Mouse (Mus musculus) cortical plate, adult 2 months (tissue): ENCODE measurements around the gene Cks1brt. TPM values are rescaled to one million over a fixed set of nuclear protein-coding genes. Genes with fewer than 3 reads are reported as not detected.
"Not testable (repeated sequence)": the region's sequence is repeated elsewhere in the genome, so short reads cannot be mapped to it uniquely, and the experiment has no call there.

Experiments
- H3K27ac ChIP-seq: fragments of 200-500 bp; 2 replicates; pipeline ENCODE4 v1.5.1; 2012; ENCODE audit warnings: low read length, control low read depth, inconsistent platforms; ENCODE audit not compliant: insufficient read depth
- H3K4me1 ChIP-seq: fragments of 200-500 bp; 2 replicates; pipeline ENCODE4 v1.6.1; 2011; ENCODE audit warnings: low read length; ENCODE audit not compliant: control insufficient read depth, insufficient read depth
- H3K4me3 ChIP-seq: fragments of 200-500 bp; 2 replicates; pipeline ENCODE4 v1.5.1; 2011; ENCODE audit warnings: mild to moderate bottlenecking, low read length, control low read depth; ENCODE audit not compliant: insufficient read depth
- CTCF ChIP-seq: fragments of 200-500 bp; IDR thresholded peaks from 2 replicates; pipeline ENCODE4 v1.5.1; 2011; ENCODE audit warnings: mild to moderate bottlenecking, control low read depth, low read length; ENCODE audit not compliant: insufficient read depth; ENCODE audit errors: extremely low read depth
- POLR2A ChIP-seq: fragments of 200-500 bp; IDR thresholded peaks from 2 replicates; pipeline ENCODE4 v1.6.1; 2011; ENCODE audit warnings: mild to moderate bottlenecking, low read length, control low read depth; ENCODE audit not compliant: insufficient read depth; ENCODE audit errors: extremely low read depth
- polyA plus RNA-seq: library from polyadenylated mRNA; depleted of rRNA; stranded (reverse); fragments of >200 nt; gene quantifications from 2 replicates; pipeline ENCODE4 v1.2.3, GENCODE M21; 2012; rRNA removed

Gene Cks1brt
- not detected in 2 replicates for polyA plus RNA-seq

- TF ChIP-seq POLR2A = no peak
- TF ChIP-seq CTCF = no peak
- no peak within 1 kb of the TSS for H3K4me3 ChIP-seq
- H3K27ac ChIP-seq = no peak within 1 kb of the TSS
- no peaks in the 10 kb centered on the region for H3K4me1 ChIP-seq
Observed at GRCm38 (mm10) chr8:85151624-85152023, at the start of gene Cks1brt. Gene Cks1brt (plus strand): TSS chr8:85151924.

DNA sequence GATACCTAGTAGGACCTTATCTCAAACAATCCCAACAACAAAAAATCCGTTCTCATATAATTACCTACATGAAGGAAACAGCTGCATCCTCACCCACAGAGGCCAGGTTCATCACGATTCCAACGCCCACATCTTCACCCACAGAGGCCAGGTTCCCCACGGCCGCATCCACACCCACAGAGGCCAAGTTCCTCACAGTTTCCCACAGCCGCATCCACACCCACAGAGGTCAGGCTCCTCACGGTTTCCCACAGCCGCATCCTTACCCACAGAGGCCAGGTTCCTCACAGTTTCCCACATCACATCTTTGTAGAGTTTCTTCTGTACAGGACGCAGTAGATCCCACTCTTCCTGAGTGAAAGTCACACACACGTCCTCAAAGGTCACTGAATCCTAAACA is 38.5 kb upstream of the Cks1brt start:
- no peak for TF ChIP-seq CTCF
- H3K27ac ChIP-seq = no peak overlapping the region
- H3K4me1 ChIP-seq = no peaks in the 10 kb centered on the region
- no peak overlapping the region for H3K4me3 ChIP-seq

GRCm38 (mm10) chr8:85115501-85115900 is 36.2 kb upstream of the Cks1brt start:
- no peak overlapping the region for H3K4me3 ChIP-seq
- TF ChIP-seq CTCF (no peak), POLR2A (no peak)
- no peak overlapping the region for H3K27ac ChIP-seq
- H3K4me1 ChIP-seq = no peaks in the 10 kb centered on the region

GRCm38 (mm10) chr8:85116984-85117383 is 34.7 kb upstream of the Cks1brt start:
- Histone ChIP-seq H3K4me3 (no peak overlapping the region), H3K27ac (no peak overlapping the region), H3K4me1 (no peaks in the 10 kb centered on the region)
- TF ChIP-seq POLR2A (no peak), CTCF (no peak)

DNA sequence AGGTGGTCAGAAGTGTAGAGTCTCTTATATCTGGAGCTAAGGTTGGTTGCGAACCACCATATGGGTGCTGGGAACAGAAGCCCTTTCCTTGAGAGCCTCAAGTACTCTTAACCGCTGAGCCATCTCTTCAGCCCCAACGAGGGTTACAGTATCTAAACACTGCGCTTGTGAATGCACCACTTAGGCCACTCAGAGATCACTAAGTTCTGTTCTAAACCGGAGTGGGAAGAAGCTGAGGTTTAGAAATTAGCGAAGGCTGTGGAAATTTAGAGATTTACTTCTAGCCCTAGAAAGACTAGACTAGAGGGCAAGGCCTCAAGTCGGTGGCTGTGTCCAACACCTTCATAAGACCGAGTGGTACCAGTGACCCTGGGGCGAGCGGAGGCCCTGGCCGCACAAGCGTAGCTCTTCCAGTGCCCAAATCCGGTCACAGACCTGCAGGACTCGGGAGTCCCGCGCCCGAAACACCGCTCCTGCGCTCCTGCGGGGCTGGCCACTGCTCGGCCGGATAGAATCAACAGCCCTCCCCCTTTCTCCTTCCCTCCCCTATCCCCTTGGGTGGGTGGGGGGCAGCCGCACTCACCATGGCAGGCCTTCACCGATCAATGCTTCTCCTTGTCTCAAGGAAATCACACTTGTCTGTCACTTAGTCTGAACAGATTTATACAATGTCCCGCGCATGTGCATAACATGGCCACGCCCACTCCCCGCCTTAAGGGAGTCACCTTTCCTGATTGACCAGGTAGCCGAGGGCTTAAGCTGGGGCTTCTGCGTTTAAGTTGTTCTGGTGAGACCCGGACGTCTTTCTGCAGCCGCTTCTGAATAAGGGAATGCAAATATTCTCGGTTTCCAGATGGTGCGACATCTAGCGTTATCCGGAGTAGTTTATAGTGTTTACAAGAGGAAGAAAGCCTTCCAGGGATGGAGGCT is 32.4 kb upstream of the Cks1brt start:
- TF ChIP-seq CTCF (peak; percentile 19; the same call in 1 of the 2 replicates), POLR2A (peak; percentile 68)
- Histone ChIP-seq H3K4me3 (peak overlapping the region; percentile 59), H3K4me1 (no peaks in the 10 kb centered on the region), H3K27ac (no peak overlapping the region)

- not testable (repeated sequence) for H3K4me1 ChIP-seq, H3K27ac ChIP-seq
Observed at GRCm38 (mm10) chr8:85120251-85120650, 31.5 kb upstream of the Cks1brt start.

DNA sequence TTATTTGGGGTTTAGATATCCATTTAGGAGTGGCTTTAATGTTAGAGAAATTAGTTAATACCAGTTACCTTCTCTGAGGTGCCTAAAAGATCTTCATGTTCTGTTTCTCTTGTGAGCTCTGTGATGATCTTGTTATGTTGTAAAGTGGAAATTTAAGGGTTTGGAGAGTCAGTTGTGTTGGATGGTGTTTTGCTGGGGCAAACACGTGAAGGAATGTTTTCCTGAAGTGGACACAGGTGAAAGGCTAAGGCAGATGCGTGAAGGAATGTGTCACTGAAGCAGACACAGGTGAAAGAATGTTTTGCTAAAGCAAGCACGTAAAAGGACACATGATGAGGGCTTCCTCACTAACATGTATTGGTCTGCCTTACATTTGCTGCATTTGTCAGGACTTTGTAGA is 28.7 kb upstream of the Cks1brt start, which contains the start of gene Zfp791:
Gene Zfp791, minus strand, starts transcription at position 101 of the 400 bp plus-strand sequence.
- H3K4me3 ChIP-seq = no peak within 1 kb of the TSS
- TF ChIP-seq CTCF (no peak), POLR2A (no peak)
- no peaks in the 10 kb centered on the region for H3K4me1 ChIP-seq
- no peak within 1 kb of the TSS for H3K27ac ChIP-seq

More at GRCm38 (mm10) chr8:85120251-85120650, 31.5 kb upstream of the Cks1brt start:
- H3K4me3 ChIP-seq = peak overlapping the region; percentile 59; the same call in 1 of the 2 replicates

- no peak for TF ChIP-seq POLR2A
- TF ChIP-seq CTCF = no peak
- H3K4me3 ChIP-seq = no peak overlapping the region
Observed at GRCm38 (mm10) chr8:85123691-85124090, 28.0 kb upstream of the Cks1brt start.

DNA sequence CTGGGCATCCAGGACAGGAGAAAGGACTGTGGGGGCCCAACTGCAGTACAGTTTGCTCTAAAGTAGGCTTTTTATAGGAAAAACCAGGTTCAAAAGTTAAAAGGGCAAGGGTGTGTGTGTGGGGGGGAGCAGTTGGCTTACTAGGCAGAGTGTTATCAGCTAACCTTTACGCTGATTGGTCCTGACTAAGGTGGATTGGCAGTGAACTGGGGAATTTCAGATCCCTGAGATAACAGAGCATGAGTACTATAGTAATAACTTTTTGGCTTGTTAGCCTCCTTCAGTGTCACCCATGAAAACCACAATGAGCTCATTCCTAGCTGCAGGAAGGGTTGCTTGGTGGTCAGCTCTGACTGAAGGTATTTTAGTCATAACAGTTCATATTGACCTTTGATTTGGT is 19.4 kb upstream of the Cks1brt start:
- TF ChIP-seq POLR2A = no peak
- no peak for TF ChIP-seq CTCF
- no peak overlapping the region for H3K27ac ChIP-seq
- H3K4me3 ChIP-seq = no peak overlapping the region
- no peaks in the 10 kb centered on the region for H3K4me1 ChIP-seq

More at GRCm38 (mm10) chr8:85123691-85124090, 28.0 kb upstream of the Cks1brt start:
- no peaks in the 10 kb centered on the region for H3K4me1 ChIP-seq
- no peak overlapping the region for H3K27ac ChIP-seq

GRCm38 (mm10) chr8:85135690-85136089 is 16.0 kb upstream of the Cks1brt start:
- H3K4me1 ChIP-seq, H3K27ac ChIP-seq, H3K4me3 ChIP-seq: not testable (repeated sequence)
